Mouse (Mus musculus) induced T-regulatory cell, adult 2 months (primary cell): ENCODE results near the gene Clns1a.

Experiments
- DNase-seq: peaks from one replicate; pipeline ENCODE4 v3.0.0-alpha.2; 2012; ENCODE audit warnings: low read depth

The Clns1a gene

DNA sequence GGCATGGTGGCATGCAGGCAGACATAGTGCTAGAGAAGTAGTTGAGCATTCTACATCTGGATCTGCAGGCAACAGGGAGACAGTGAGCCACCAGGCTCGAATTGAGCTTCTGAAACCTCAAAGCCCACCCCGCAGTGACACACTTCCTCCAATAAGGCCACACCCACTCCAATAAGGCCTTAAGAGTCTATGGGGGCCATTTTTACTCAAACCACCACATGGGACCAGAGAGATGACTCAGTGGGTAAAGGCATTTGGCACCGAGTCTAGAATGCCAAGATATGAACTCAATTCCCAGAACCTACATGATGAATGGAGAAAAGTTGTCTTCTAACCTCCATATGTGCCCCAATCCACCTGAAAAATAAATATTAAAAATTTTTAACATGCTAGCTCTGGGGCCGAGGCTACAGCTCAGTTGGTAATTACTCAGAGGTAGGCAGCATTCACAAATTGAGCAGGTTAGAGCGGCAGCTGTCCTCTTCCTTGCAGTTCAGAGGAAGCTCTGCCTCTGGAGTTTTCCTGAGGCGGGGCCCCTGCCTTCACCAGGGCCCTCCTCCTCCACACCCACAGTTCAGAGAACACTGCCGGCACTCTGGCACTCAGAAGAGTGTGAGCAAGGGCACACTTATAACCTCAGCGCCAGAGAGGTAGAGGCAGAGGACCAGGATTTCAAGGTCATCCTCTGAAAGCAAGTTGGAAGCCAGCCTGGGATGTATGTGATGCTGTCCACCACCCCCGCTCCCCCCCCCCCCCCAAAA lies 70.2 kb downstream of the Clns1a start:
- no peak for DNase-seq

DNA sequence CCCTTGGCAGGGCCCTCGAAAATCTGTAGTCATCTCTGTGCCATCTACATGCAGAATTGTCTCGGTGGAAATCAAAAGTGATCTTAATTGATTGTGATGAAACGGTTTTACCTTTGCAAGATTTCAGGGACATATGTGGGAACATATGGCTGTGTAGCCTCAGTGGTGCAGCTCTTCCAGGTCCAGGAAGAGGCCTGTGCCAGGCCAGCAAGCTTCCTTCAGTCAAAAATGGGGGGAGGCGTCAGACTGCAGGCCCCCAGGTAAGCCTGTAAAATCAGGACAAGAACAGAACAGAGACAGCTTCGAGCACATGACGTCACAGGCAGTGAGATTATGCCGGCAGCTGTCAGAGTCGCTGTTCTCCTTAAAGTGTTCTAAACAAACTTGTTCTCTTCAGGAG lies 71.4 kb downstream of the Clns1a start:
- DNase-seq, result no peak

DNA sequence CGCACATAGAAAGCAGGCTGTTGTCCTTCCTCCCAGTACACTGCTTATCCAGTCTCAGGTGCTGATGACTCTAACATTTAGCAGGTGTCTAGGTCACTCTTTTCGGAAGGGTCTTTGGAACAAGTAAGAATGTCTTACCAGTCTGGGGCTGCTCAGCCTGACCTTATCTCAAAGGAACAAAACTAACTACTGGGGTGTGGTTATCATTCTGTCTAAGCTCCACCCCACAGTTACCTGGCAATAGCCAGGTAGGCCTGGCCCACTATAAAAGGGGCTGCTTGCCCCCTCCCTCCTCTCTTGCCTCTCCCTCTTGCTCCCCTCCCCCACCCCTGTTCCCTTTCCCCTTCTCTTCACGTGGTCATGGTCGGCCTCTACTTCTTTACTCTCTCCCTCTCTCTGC lies 72.6 kb downstream of the Clns1a start:
- DNase-seq, result no peak
